Mouse (Mus musculus): ENCODE measurements around the gene Ccl12.

Ccl12 gene

GRCm38 (mm10) chr11:82139492-82140094 is 37.9 kb downstream of the Ccl12 start:
- DNase-seq (ENCODE audit: low read depth, low spot score): peak; percentile 59
